Mouse (Mus musculus): Measurements from ENCODE around the gene Dok4.

GRCm38 (mm10) chr8:94872576-94872975 lies 3.6 kb downstream of the Dok4 start:
- TF ChIP-seq CTCF (IDR thresholded peaks at IDR 0.05; ENCODE audit: borderline replicate concordance, extremely low read depth, insufficient read depth, insufficient read length) (no peak), POLR2A (IDR thresholded peaks at IDR 0.05; ENCODE audit: borderline replicate concordance, extremely low read depth, insufficient read depth, insufficient read length, poor library complexity, severe bottlenecking) (no peak)

All from brain, embryonic 14.5 days (tissue).